Mouse (Mus musculus) cortical plate, adult 2 months (tissue): ENCODE data around the gene Lrrk1.

Experiments
- CTCF ChIP-seq: fragments of 200-500 bp; IDR thresholded peaks from 2 replicates; pipeline ENCODE4 v1.5.1; 2011; ENCODE audit warnings: mild to moderate bottlenecking, control low read depth, low read length; ENCODE audit not compliant: insufficient read depth; ENCODE audit errors: extremely low read depth
- POLR2A ChIP-seq: fragments of 200-500 bp; IDR thresholded peaks from 2 replicates; pipeline ENCODE4 v1.6.1; 2011; ENCODE audit warnings: mild to moderate bottlenecking, low read length, control low read depth; ENCODE audit not compliant: insufficient read depth; ENCODE audit errors: extremely low read depth

DNA sequence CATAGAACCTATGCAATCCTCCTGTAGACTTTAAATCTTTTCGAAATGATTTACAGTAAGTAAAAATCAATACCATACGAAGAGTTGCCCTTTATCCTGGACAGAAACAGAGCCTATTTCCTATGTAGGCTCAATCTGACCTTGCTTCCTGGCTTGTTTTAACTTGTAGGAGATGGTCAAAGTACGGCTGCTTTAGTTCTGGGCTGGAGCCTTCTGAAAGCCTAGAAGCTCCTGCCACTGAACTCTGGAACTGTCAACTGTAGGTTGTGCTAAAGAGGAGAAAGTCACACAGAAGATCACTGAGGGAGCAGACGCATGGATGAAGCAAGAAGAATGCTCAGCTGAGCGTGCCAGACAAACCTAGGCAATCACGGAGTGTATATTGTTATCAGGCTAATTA lies 17.2 kb downstream of the Lrrk1 start:
- TF ChIP-seq CTCF, result no peak
- TF ChIP-seq POLR2A, result no peak
